Mouse (Mus musculus) forebrain, embryonic 10.5 days (tissue): Measurements from ENCODE around the gene Chit1. TPM values are rescaled to one million over a fixed set of nuclear protein-coding genes. Genes with fewer than 3 reads are reported as not detected.

Experiments used
- DNase-seq: peaks from one replicate; pipeline ENCODE4 v3.0.0-alpha.2; 2017; ENCODE audit warnings: low spot score; ENCODE audit errors: extremely low spot score
- H3K27ac ChIP-seq: fragments of 300-500 bp; sonication (generic); 2 replicates; pipeline ENCODE4 v1.5.1; 2016; ENCODE audit warnings: mild to moderate bottlenecking
- H3K27me3 ChIP-seq: fragments of 300-500 bp; sonication (generic); 2 replicates; pipeline ENCODE4 v1.6.1; 2016; ENCODE audit warnings: mild to moderate bottlenecking; ENCODE audit not compliant: poor library complexity, severe bottlenecking
- H3K36me3 ChIP-seq: fragments of 300-500 bp; sonication (generic); replicated peaks from 2 replicates; pipeline ENCODE4 v1.6.1; 2016; ENCODE audit warnings: mild to moderate bottlenecking, moderate library complexity
- H3K4me1 ChIP-seq: fragments of 300-500 bp; sonication (generic); 2 replicates; pipeline ENCODE4 v1.6.1; 2016
- H3K4me3 ChIP-seq: fragments of 300-500 bp; sonication (generic); 2 replicates; pipeline ENCODE4 v1.5.1; 2016; ENCODE audit warnings: mild to moderate bottlenecking, moderate library complexity
- H3K9me3 ChIP-seq: fragments of 300-500 bp; sonication (generic); 2 replicates; pipeline ENCODE4 v1.6.1; 2016; ENCODE audit warnings: mild to moderate bottlenecking, moderate library complexity
- WGBS: fragments of 180-500 bp; shearing (Covaris S2); methylation state at CpG from one replicate; pipeline ENCODE4 v1.1.7; 2016; 5-methylcytosine and 5-hydroxymethylcytosine counted together
- polyA plus RNA-seq: library from polyadenylated mRNA; unstranded; fragments of >200 nt; fragmentation: Nextera tagmentation; extraction: Ambion mirVana; gene quantifications from 2 replicates; pipeline ENCODE4 v1.2.1, GENCODE M21; 2016

Chit1 gene
- polyA plus RNA-seq, 1 experiment from 2014 or later, result not detected

GRCm38 (mm10) chr1:134073658-134074057 lies 37.4 kb upstream of the Chit1 start:
- Histone ChIP-seq H3K36me3 (peaks cover 33% of the 10 kb centered on the region), H3K4me1 (peaks cover 90% of the 10 kb centered on the region), H3K9me3 (no peaks in the 10 kb centered on the region), H3K27me3 (no peaks in the 10 kb centered on the region; the same call in 1 of the 2 replicates), H3K4me3 (no peak overlapping the region), H3K27ac (peak overlapping the region; percentile 85)
- WGBS, result 86% methylated on average over 1 of the region's 1 CpGs
- no peak for DNase-seq

- no peaks in the 10 kb centered on the region for H3K9me3 ChIP-seq
- no peak for DNase-seq
- 66% methylated on average over 3 of the region's 3 CpGs for WGBS
- peaks cover 95% of the 10 kb centered on the region for H3K4me1 ChIP-seq
- H3K36me3 ChIP-seq, result peaks cover 33% of the 10 kb centered on the region
- no peak overlapping the region for H3K4me3 ChIP-seq
- H3K27ac ChIP-seq, result 0 out of 2 replicates have a peak overlapping the region, but pooled peaks have one; percentile 0
- H3K27me3 ChIP-seq, result no peaks in the 10 kb centered on the region; the same call in 1 of the 2 replicates
Measured at GRCm38 (mm10) chr1:134074184-134074583, 36.9 kb upstream of the Chit1 start.

GRCm38 (mm10) chr1:134074606-134075005 lies 36.4 kb upstream of the Chit1 start:
- no peak for DNase-seq
- H3K4me1 ChIP-seq, result peaks cover 97% of the 10 kb centered on the region
- H3K4me3 ChIP-seq, result no peak overlapping the region
- WGBS, result 92% methylated on average over 10 of the region's 10 CpGs
- peaks cover 33% of the 10 kb centered on the region for H3K36me3 ChIP-seq
- no peaks in the 10 kb centered on the region; the same call in 1 of the 2 replicates for H3K27me3 ChIP-seq
- no peak overlapping the region for H3K27ac ChIP-seq
- H3K9me3 ChIP-seq, result no peaks in the 10 kb centered on the region

GRCm38 (mm10) chr1:134075532-134075931 lies 35.5 kb upstream of the Chit1 start:
- peak overlapping the region; percentile 75; the same call in 1 of the 2 replicates for H3K4me3 ChIP-seq
- peaks cover 97% of the 10 kb centered on the region for H3K4me1 ChIP-seq

GRCm38 (mm10) chr1:134076789-134077188 lies 34.3 kb upstream of the Chit1 start:
- H3K27me3 ChIP-seq, result no peaks in the 10 kb centered on the region
- DNase-seq, result no peak
- H3K27ac ChIP-seq, result peak overlapping the region; percentile 89
- 16% methylated on average over 2 of the region's 2 CpGs for WGBS
- H3K9me3 ChIP-seq, result no peaks in the 10 kb centered on the region
- peak overlapping the region; percentile 75 for H3K4me3 ChIP-seq
- peaks cover 85% of the 10 kb centered on the region for H3K4me1 ChIP-seq
- H3K36me3 ChIP-seq, result peaks cover 33% of the 10 kb centered on the region

More at GRCm38 (mm10) chr1:134075532-134075931, 35.5 kb upstream of the Chit1 start:
- H3K36me3 ChIP-seq, result peaks cover 33% of the 10 kb centered on the region
- no peak for DNase-seq
- no peaks in the 10 kb centered on the region for H3K9me3 ChIP-seq
- H3K27ac ChIP-seq, result peak overlapping the region; percentile 89; the same call in 1 of the 2 replicates
- WGBS, result 93% methylated on average over 8 of the region's 8 CpGs
- no peaks in the 10 kb centered on the region for H3K27me3 ChIP-seq

- Histone ChIP-seq H3K9me3 (no peaks in the 10 kb centered on the region), H3K4me3 (peak overlapping the region; percentile 75), H3K27ac (peak overlapping the region; percentile 89), H3K4me1 (peaks cover 78% of the 10 kb centered on the region), H3K27me3 (no peaks in the 10 kb centered on the region), H3K36me3 (peaks cover 33% of the 10 kb centered on the region)
- WGBS, result 50% methylated on average over 14 of the region's 14 CpGs
- no peak for DNase-seq
Measured at GRCm38 (mm10) chr1:134077389-134078060, 33.5 kb upstream of the Chit1 start.

- peak overlapping the region; percentile 89 for H3K27ac ChIP-seq
- peaks cover 33% of the 10 kb centered on the region for H3K36me3 ChIP-seq
- DNase-seq, result no peak
- H3K27me3 ChIP-seq, result no peaks in the 10 kb centered on the region
- WGBS, result 14% methylated on average over 19 of the region's 19 CpGs
- H3K4me1 ChIP-seq, result peaks cover 78% of the 10 kb centered on the region
- H3K4me3 ChIP-seq, result peak overlapping the region; percentile 75
- H3K9me3 ChIP-seq, result no peaks in the 10 kb centered on the region
Measured at GRCm38 (mm10) chr1:134078061-134078795, 32.8 kb upstream of the Chit1 start.

GRCm38 (mm10) chr1:134078802-134079476 lies 32.1 kb upstream of the Chit1 start, which contains the start of gene Btg2:
TSS of gene Btg2 (minus strand) at chr1:134079120.
- peak; percentile 98 for DNase-seq
- H3K9me3 ChIP-seq, result no peaks in the 10 kb centered on the region
- peak within 1 kb of the TSS; percentile 89 for H3K27ac ChIP-seq
- peak within 1 kb of the TSS; percentile 75 for H3K4me3 ChIP-seq
- WGBS, result under 1% methylated on average over 59 of the region's 62 CpGs
- peaks cover 33% of the 10 kb centered on the region for H3K36me3 ChIP-seq
- no peaks in the 10 kb centered on the region for H3K27me3 ChIP-seq
- peaks cover 73% of the 10 kb centered on the region for H3K4me1 ChIP-seq

GRCm38 (mm10) chr1:134079477-134080163 lies 31.4 kb upstream of the Chit1 start:
- 6% methylated on average over 9 of the region's 9 CpGs for WGBS
- Histone ChIP-seq H3K27ac (peak overlapping the region; percentile 89), H3K4me3 (peak overlapping the region; percentile 75), H3K36me3 (peaks cover 27% of the 10 kb centered on the region), H3K9me3 (no peaks in the 10 kb centered on the region), H3K4me1 (peaks cover 66% of the 10 kb centered on the region), H3K27me3 (no peaks in the 10 kb centered on the region)
- no peak for DNase-seq

GRCm38 (mm10) chr1:134080406-134080805 lies 30.6 kb upstream of the Chit1 start:
- no peaks in the 10 kb centered on the region for H3K27me3 ChIP-seq
- H3K4me3 ChIP-seq, result no peak overlapping the region
- DNase-seq, result no peak
- H3K4me1 ChIP-seq, result peaks cover 58% of the 10 kb centered on the region
- no peaks in the 10 kb centered on the region for H3K9me3 ChIP-seq
- peak overlapping the region; percentile 89 for H3K27ac ChIP-seq
- 84% methylated on average over 4 of the region's 4 CpGs for WGBS
- peaks cover 19% of the 10 kb centered on the region for H3K36me3 ChIP-seq

GRCm38 (mm10) chr1:134080881-134081450 lies 30.1 kb upstream of the Chit1 start:
- no peak overlapping the region for H3K27ac ChIP-seq
- H3K9me3 ChIP-seq, result no peaks in the 10 kb centered on the region
- H3K27me3 ChIP-seq, result no peaks in the 10 kb centered on the region; the same call in 1 of the 2 replicates
- DNase-seq, result no peak
- WGBS, result 86% methylated on average over 5 of the region's 5 CpGs
- H3K36me3 ChIP-seq, result peaks cover 14% of the 10 kb centered on the region
- H3K4me1 ChIP-seq, result peaks cover 58% of the 10 kb centered on the region
- H3K4me3 ChIP-seq, result no peak overlapping the region
